In genomic region chr15:4124648-4125047, GRCm38 (mm10) we compare ENCODE assay signal across 30 mouse cellular contexts.
A peak's percentile ranks its signal among the peaks of the same experiment; 100 is the strongest.
DNase-seq lines count a peak whose midpoint lies in the region; ATAC-seq lines count a peak whose summit lies in the region.
"Had no signal": no experiment of that assay in that cellular context is flagged by ENCODE, and none has a peak within 500 bp of the region (broad histone marks: within the 10 kb centered on the region; RNA-seq: fewer than 3 reads in every experiment).

No protein-coding gene starts in this region.

- H3K4me1 ChIP-seq in heart, embryonic 12.5 days (replicated peaks), result no peaks in the 10 kb centered on the region
- H3K4me1 ChIP-seq in midbrain, embryonic 13.5 days (replicated peaks), result no peaks in the 10 kb centered on the region
- H3K4me1 ChIP-seq: embryonic facial prominence, embryonic 13.5 days; forebrain, embryonic 10.5 days; forebrain, embryonic 15.5 days; heart, embryonic 13.5 days; intestine, embryonic 15.5 days; lung, embryonic 15.5 days; megakaryocyte, embryonic 14.5 days had no signal

- no peaks in the 10 kb centered on the region for H3K27me3 ChIP-seq in heart, embryonic 12.5 days (replicated peaks)
- H3K27me3 ChIP-seq in midbrain, embryonic 13.5 days, result no peaks in the 10 kb centered on the region
- H3K27me3 ChIP-seq: embryonic facial prominence, embryonic 13.5 days; forebrain, embryonic 15.5 days; heart, embryonic 13.5 days; intestine, embryonic 15.5 days; limb, embryonic 13.5 days; lung, embryonic 15.5 days; megakaryocyte, embryonic 14.5 days had no signal

- H3K4me2 ChIP-seq in heart, embryonic 12.5 days, result no peak overlapping the region
- no peak overlapping the region for H3K4me2 ChIP-seq in midbrain, embryonic 13.5 days (replicated peaks)
- H3K4me2 ChIP-seq: embryonic facial prominence, embryonic 13.5 days; forebrain, embryonic 15.5 days; heart, embryonic 13.5 days; hindbrain, embryonic 14.5 days; intestine, embryonic 15.5 days; limb, embryonic 13.5 days; liver, embryonic 11.5 days; lung, embryonic 15.5 days had no signal

- H3K36me3 ChIP-seq in heart, embryonic 12.5 days, result peaks cover 23% of the 10 kb centered on the region
- peaks cover 16% of the 10 kb centered on the region for H3K36me3 ChIP-seq in midbrain, embryonic 13.5 days
- H3K36me3 ChIP-seq: intestine, embryonic 15.5 days had no signal

- no peaks in the 10 kb centered on the region for H3K9me3 ChIP-seq in heart, embryonic 12.5 days (replicated peaks)
- H3K9me3 ChIP-seq in midbrain, embryonic 13.5 days, result no peaks in the 10 kb centered on the region
- H3K9me3 ChIP-seq: embryonic facial prominence, embryonic 13.5 days; forebrain, embryonic 10.5 days; forebrain, embryonic 15.5 days; heart, embryonic 13.5 days; intestine, embryonic 15.5 days; limb, embryonic 13.5 days; lung, embryonic 15.5 days; megakaryocyte, embryonic 14.5 days had no signal

- no peak overlapping the region for H3K4me3 ChIP-seq in heart, embryonic 12.5 days
- no peak overlapping the region for H3K4me3 ChIP-seq in midbrain, embryonic 13.5 days (replicated peaks)
- H3K4me3 ChIP-seq: embryonic facial prominence, embryonic 13.5 days; forebrain, embryonic 10.5 days; forebrain, embryonic 15.5 days; gastrocnemius, adult 2 months; heart, adult 2 months; heart, embryonic 13.5 days; intestine, embryonic 15.5 days; limb, embryonic 13.5 days; lung, embryonic 15.5 days; megakaryocyte, embryonic 14.5 days had no signal

- H3K9ac ChIP-seq in heart, embryonic 12.5 days, result no peak overlapping the region
- H3K9ac ChIP-seq in midbrain, embryonic 13.5 days (replicated peaks), result no peak overlapping the region
- H3K9ac ChIP-seq: embryonic facial prominence, embryonic 13.5 days; forebrain, embryonic 15.5 days; heart, embryonic 13.5 days; hindbrain, embryonic 14.5 days; intestine, embryonic 15.5 days; limb, embryonic 13.5 days; lung, embryonic 15.5 days had no signal

- whole genome bisulfite sequencing in heart, embryonic 12.5 days, result 74% methylated on average over 3 of the region's 3 CpGs
- WGBS in midbrain, embryonic 13.5 days, result 50% methylated on average over 3 of the region's 3 CpGs

- no peak overlapping the region for H3K27ac ChIP-seq in heart, embryonic 12.5 days (ENCODE audit: poor library complexity, severe bottlenecking)
- H3K27ac ChIP-seq in midbrain, embryonic 13.5 days, result no peak overlapping the region
- H3K27ac ChIP-seq: embryonic facial prominence, embryonic 13.5 days; forebrain, embryonic 10.5 days; forebrain, embryonic 15.5 days; gastrocnemius, adult 2 months; heart, adult 2 months; heart, embryonic 13.5 days; hindbrain, embryonic 14.5 days; intestine, embryonic 15.5 days; limb, embryonic 13.5 days; lung, embryonic 15.5 days had no signal

- no peak for ATAC-seq in heart, embryonic 12.5 days (ENCODE audit: insufficient number of reproducible peaks, low FRiP score)
- no peak for ATAC-seq in midbrain, embryonic 13.5 days
- ATAC-seq: forebrain, embryonic 15.5 days; intestine, embryonic 15.5 days had no signal

- DNase-seq in heart, adult 11 months, result peak; percentile 22
- DNase-seq in thymus, postnatal 0 days (ENCODE audit: low spot score), result peak; percentile 50
- no peak for DNase-seq in thymus, adult 18-20 months
- peak; percentile 28 for DNase-seq in induced T-regulatory cell, adult 2 months (ENCODE audit: low read depth)
- DNase-seq in cerebellum, adult 8-10 months, result no peak
- DNase-seq: adrenal gland, postnatal 14 days; cerebellum, adult 11 months; cerebellum, adult 9-11 months; gastrocnemius, adult 2 months; gastrocnemius, postnatal 36 days; heart, adult 2 months; heart, postnatal 10 days; kidney, adult 2 months; kidney, postnatal 36 days; lung, postnatal 4 days; midbrain, embryonic 14.5 days; retina, postnatal 1 day; right cerebral cortex, postnatal 14 days had no signal

Comparison
In these comparisons a context has a peak if more than half of its experiments do, and no peak if none do; other contexts are left out.
1. DNase-seq: peak in heart, adult 11 months (single experiment), thymus, postnatal 0 days (single experiment) and induced T-regulatory cell, adult 2 months (single experiment); none in thymus, adult 18-20 months (0 of 2) and cerebellum, adult 8-10 months (single experiment).